Mouse (Mus musculus): Measurements from ENCODE around the gene Shbg. TPM values are rescaled to one million over a fixed set of nuclear protein-coding genes. Genes with fewer than 3 reads are reported as not detected.
"Not testable (repeated sequence)": the region's sequence is repeated elsewhere in the genome, so short reads cannot be mapped to it uniquely, and the experiment has no call there.

The Shbg gene
- total RNA-seq, 2 experiments from 2014 or later, result not detected

DNA sequence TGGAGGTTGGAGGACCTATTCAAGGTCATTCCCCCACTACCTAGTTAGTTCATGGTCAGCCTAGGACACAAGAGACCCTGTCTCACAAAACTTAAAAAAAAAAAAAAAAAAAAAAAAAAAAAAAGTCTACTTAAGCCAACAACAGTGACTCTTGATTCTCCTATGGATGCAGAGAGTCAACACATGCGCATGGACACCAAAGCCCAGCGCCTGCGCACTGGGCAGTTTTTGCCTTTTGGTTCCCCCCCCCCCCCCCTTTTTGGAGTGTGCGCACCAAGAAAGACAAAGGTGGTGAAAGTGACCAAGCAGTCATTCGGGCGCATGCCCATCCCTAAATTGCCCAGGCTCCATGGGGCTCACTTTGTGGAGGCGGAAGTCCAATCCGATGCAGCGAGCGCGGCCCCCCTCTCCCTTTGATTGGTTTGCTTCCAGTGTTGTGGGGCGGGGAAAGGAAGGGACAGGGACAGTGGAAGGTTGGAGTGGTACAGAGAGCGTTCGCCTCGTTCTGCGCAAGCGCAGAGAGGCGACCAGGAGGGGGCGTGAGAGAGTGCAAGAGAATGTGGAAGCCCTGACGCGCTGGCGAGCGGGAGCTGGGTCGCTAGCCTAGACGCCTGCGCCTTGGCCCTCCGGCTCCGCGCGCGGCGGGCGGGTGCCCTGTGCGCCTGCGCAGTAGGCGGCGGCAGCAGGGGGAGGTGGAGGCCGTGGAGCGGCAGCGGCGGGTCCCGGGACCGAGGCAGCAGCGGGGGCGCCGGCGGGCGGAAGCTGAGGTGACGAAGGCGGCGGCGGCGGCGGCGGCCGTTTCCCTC, 14.8 kb upstream of the Shbg start, which contains the start of gene Fxr2:
TSS of gene Fxr2 (plus strand) at position 707 of the 806 bp plus-strand sequence.
- intact Hi-C loops (cut with DNase I), result no loop called here
- DNase-seq, result peak; percentile 100

- intact Hi-C loops (cut with DNase I), result no loop called here
- DNase-seq, result no peak
Measured at GRCm38 (mm10) chr11:69629802-69630201, 12.1 kb upstream of the Shbg start.

- intact Hi-C loops (cut with DNase I), result no loop called here
Measured at GRCm38 (mm10) chr11:69628286-69628685, 10.6 kb upstream of the Shbg start.

GRCm38 (mm10) chr11:69624339-69624738, 6.6 kb upstream of the Shbg start:
- intact Hi-C loops (cut with DNase I), result not testable (repeated sequence)

More at GRCm38 (mm10) chr11:69628286-69628685, 10.6 kb upstream of the Shbg start:
- peak; percentile 68 to 86 for DNase-seq

DNA sequence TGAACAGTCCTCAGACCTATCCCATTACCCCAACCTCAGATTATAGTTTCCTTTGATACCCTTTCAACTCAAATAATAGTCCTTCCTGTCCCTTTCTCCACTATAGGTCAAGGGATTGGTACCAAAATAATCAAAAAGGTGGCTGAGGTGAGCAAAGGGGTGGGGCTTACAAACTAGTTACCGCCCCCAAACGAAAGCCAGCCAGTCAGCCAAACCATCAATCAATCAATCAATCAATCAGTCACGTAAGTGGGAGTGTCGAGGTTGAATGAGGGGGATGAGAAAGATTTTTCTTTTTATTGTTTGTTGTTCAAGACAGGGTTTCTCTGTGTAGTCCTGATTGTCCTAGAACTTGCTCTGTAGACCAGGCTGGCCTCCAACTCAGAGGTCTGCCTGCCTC, 5.3 kb upstream of the Shbg start:
- intact Hi-C loops (cut with DNase I), result no loop called here
- DNase-seq, result no peak

More at GRCm38 (mm10) chr11:69624339-69624738, 6.6 kb upstream of the Shbg start:
- not testable (repeated sequence) for DNase-seq

DNA sequence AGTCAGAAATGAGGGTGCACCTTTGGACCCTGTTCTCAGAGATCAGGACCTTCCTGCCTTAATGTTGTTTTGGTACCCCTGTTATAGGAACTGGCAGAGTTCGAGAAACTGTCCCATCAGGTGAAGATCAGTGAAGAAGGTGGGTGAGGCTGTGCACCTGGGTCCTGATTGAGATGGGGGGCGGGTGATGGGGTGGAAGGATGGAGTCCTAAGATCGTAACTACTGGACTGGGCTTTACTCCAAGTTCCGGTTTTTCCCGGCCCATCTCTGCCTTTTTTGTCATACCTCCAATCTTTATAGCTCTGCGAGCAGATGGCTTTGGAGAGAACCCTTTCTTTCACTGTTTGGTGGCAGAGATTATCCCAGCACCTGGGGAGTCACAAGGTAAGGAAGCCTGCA, 4.7 kb upstream of the Shbg start:
- intact Hi-C loops (cut with DNase I), result no loop called here
- DNase-seq, result peak in 1 of 2 experiments; percentile 32

DNA sequence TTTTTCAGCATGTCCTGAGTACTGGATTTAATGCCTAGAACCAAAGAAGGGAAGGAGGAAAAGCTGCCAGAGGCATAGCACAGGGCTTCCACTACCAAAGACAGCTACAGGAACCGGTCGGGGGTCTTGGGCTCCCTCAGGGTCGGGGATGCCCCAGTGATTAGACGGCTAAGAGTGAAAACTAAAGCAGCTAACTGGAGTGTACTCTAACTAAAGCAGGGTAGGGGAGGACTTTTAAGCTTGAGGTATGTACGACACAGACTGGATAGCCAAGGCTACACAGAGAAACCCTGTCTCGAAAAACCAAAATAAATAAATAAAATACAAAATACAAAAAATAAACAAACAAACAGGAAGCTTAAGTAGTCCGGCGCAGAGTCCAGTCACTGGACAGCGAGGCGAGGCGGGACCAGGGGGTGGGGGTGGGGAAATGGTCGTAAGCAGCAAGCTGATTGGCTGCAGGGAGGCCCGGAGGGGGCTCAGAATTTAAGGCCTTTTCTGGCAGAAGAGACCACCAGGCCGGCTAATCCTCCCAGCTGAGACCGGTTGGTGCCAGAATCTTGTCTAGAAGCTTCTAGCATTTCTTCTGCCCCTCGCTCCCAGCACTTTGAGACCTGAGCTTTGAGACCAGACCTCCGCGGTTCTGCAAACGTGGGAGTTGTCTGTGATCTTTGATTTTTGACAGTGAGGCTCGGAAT, 4.0 kb upstream of the Shbg start, which contains the start of gene Sat2:
TSS of gene Sat2 (plus strand) at position 454 of the 698 bp plus-strand sequence.
- peak; percentile 64 to 75 for DNase-seq
- intact Hi-C loops (cut with DNase I), result no loop called here

GRCm38 (mm10) chr11:69620394-69621081, 2.8 kb upstream of the Shbg start:
- no peak for DNase-seq
- intact Hi-C loops (cut with DNase I), result no loop called here

DNA sequence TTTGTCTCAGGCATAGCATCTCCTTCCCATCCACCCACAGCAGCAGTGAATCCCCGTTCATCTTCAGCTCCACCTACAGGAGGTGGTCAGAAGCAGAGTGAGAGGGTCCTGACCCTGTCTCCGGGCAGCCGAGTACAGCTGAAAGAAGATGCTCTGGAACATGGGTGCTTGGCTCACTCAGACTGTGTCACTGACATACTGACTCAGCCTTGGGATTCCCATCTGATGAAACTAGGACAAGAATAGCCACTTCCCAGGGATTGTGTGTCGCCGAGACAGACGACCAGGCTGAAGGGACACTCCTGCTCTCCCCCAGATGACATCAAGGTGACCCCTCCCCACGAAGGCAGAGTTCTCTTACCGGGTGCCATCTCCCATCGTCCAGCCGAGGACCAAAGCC, 924 bp downstream of the Shbg start:
- no peak for DNase-seq
- intact Hi-C loops (cut with DNase I), result no loop called here

DNA sequence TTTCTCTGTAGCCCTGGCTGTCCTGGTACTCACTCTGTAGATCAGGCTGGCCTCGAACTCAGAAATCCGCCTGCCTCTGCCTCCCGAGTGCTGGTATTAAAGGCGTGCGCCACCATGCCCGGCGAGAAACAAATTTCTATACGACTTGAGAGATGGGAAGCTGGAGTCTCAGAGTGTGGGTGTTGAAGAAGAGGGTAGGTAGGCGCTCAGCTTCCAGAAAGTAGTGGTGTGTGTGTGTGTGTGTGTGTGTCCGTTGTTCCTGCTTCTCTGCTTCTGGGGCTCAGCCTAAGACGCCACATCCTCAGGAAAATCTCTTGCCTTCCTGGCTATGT, 3.5 kb downstream of the Shbg start:
- not testable (repeated sequence) for DNase-seq
- intact Hi-C loops (cut with DNase I), result loop anchor here (1.0 to 2.0 kb wide), 2 partner anchors 35 to 67 kb away; no protein-coding TSS in a partner anchor

GRCm38 (mm10) chr11:69613553-69614256, 4.0 kb downstream of the Shbg start:
- intact Hi-C loops (cut with DNase I), result loop anchor here (1.0 to 2.0 kb wide), 2 partner anchors 34 to 67 kb away; no protein-coding TSS in a partner anchor
- peak; percentile 91 to 95 for DNase-seq

DNA sequence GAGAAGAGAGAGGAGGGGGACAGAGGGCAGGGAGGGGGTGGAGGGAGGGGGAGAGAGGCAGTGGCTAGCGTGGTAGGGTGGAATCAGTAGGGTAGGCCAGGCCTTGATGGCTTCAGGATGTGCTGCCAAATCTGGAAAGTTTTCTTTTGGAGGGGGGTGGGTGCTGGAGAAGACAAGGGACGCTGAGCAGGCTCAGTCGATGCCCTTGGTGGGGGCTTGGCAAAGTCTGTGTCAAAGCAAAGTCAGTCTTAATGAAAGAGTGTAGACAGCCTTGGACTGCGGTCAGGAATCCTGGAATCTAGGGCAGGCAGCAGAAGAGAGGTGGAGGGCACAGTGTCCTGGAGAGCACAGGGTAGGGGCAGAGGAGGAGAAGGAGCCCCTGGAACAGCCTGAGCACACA, 6.8 kb downstream of the Shbg start:
- DNase-seq, result no peak
- intact Hi-C loops (cut with DNase I), result no loop called here

DNA sequence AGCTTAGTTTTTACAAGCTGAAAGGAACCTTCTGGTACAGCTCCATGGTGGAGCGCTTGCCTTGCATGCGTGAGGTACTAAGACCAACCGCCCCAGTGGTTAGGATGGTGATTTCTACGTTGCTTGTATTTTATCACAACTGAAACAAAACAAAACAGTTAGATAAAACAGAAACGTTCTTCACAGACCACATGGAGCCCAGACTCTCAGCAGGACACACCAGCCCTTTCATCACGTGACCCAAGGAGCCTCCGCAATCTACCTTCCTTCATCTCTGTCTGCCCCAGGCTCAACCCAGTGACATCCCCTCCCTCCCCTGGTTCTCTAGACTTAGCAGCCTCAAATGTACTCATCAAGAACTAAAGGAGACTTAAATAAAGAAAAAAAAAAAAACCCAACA, 8.3 kb downstream of the Shbg start:
- intact Hi-C loops (cut with DNase I), result no loop called here
- no peak for DNase-seq

DNA sequence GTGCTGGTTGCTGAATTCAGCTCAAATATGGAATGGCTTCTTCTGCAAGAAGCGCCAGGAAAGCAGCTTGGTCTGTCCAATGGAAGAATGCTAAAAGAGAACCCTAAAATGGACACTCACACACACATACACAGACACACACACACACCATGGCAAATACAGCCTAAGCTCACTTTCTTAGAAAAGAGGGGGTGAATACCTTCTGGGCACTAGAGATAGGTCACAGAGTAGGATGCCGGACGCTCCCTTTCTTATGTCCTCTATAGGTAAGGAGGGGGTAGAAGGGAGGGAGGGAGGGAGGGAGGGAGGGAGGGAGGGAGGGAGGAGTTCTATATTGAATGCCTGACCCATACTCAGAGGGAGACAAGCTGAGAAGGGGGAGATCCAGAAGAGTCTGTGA, 9.2 kb downstream of the Shbg start:
- no peak for DNase-seq
- intact Hi-C loops (cut with DNase I), result no loop called here

DNA sequence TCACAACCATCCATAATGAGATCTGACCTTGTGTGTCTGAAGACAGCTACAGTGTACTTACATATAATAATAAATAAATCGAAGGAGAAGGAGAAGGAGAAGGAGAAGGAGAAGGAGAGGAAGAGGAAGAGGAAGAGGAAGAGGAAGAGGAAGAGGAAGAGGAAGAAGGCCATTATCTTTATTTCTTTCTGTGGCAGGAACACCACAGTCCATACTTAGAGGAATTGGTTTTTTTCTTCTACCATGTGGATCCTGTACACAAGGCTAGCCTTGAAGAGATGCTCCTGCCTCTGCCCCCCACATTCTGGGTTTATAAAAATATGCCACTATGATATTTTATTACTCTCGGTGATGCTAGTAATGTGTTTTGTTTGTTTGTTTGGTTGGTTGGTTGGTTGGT, 10.9 kb downstream of the Shbg start:
- intact Hi-C loops (cut with DNase I), result loop anchor here (2.0 kb wide), 1 partner anchor 26 kb away; the partner anchor contains the start of genes Trp53 and Wrap53
- DNase-seq, result no peak

GRCm38 (mm10) chr11:69606491-69606795, 11.3 kb downstream of the Shbg start:
- no peak for DNase-seq
- intact Hi-C loops (cut with DNase I), result loop anchor here (2.0 kb wide), 1 partner anchor 26 kb away; the partner anchor contains the start of genes Trp53 and Wrap53

- intact Hi-C loops (cut with DNase I), result loop anchor here (2.0 kb wide), 1 partner anchor 25 kb away; the partner anchor contains the start of genes Trp53 and Wrap53
- DNase-seq, result peak; percentile 73 to 77
Measured at GRCm38 (mm10) chr11:69605726-69606490, 11.8 kb downstream of the Shbg start, which contains the start of gene Atp1b2. Gene Atp1b2, minus strand, starts transcription at chr11:69605942.

- intact Hi-C loops (cut with DNase I), result no loop called here
- peak; percentile 41 to 47 for DNase-seq
Measured at GRCm38 (mm10) chr11:69604795-69605664, 12.7 kb downstream of the Shbg start.

- intact Hi-C loops (cut with DNase I), result no loop called here
Measured at GRCm38 (mm10) chr11:69604347-69604746, 13.4 kb downstream of the Shbg start.

More at GRCm38 (mm10) chr11:69604347-69604746, 13.4 kb downstream of the Shbg start:
- DNase-seq, result no peak
